Mouse (Mus musculus): ENCODE results near the gene Fam84b. TPM values are rescaled to one million over a fixed set of nuclear protein-coding genes. Genes with fewer than 3 reads are reported as not detected.
"Not testable (repeated sequence)": the region's sequence is repeated elsewhere in the genome, so short reads cannot be mapped to it uniquely, and the experiment has no call there.

Fam84b gene
- polyA plus RNA-seq, 1 experiment from 2014 or later = 9.6 TPM

GRCm38 (mm10) chr15:60845886-60846285, 7.7 kb downstream of the Fam84b start:
- Histone ChIP-seq H3K9ac (no peak overlapping the region), H3K4me3 (no peak overlapping the region), H3K27ac (0 out of 2 replicates have a peak overlapping the region, but pooled peaks have one; percentile 51), H3K4me1 (peaks cover 17% of the 10 kb centered on the region), H3K27me3 (no peaks in the 10 kb centered on the region), H3K4me2 (no peak overlapping the region), H3K9me3 (no peaks in the 10 kb centered on the region), H3K36me3 (no peaks in the 10 kb centered on the region)
- ATAC-seq (ENCODE audit: insufficient number of reproducible peaks, insufficient read depth, low FRiP score, low TSS enrichment, low read depth) = no peak
- 16% methylated on average over 3 of the region's 3 CpGs for WGBS

- 16% methylated on average over 4 of the region's 4 CpGs for WGBS
- H3K4me2 ChIP-seq = no peak overlapping the region
- no peak for ATAC-seq (ENCODE audit: insufficient number of reproducible peaks, insufficient read depth, low FRiP score, low TSS enrichment, low read depth)
These were observed 11.8 kb downstream of the Fam84b start for GRCm38 (mm10) chr15:60841785-60842184.

GRCm38 (mm10) chr15:60841312-60841711, 12.3 kb downstream of the Fam84b start:
- ATAC-seq (ENCODE audit: insufficient number of reproducible peaks, insufficient read depth, low FRiP score, low TSS enrichment, low read depth); H3K36me3 ChIP-seq; H3K9ac ChIP-seq; H3K27ac ChIP-seq; H3K27me3 ChIP-seq; H3K4me2 ChIP-seq; H3K9me3 ChIP-seq; H3K4me1 ChIP-seq; H3K4me3 ChIP-seq: not testable (repeated sequence)

More at GRCm38 (mm10) chr15:60841785-60842184, 11.8 kb downstream of the Fam84b start:
- Histone ChIP-seq H3K27ac (no peak overlapping the region), H3K27me3 (no peaks in the 10 kb centered on the region), H3K4me1 (peaks cover 6% of the 10 kb centered on the region; the same call in 1 of the 2 replicates), H3K4me3 (no peak overlapping the region), H3K9ac (no peak overlapping the region), H3K36me3 (no peaks in the 10 kb centered on the region), H3K9me3 (no peaks in the 10 kb centered on the region)

GRCm38 (mm10) chr15:60840296-60840670, 13.3 kb downstream of the Fam84b start:
- ATAC-seq (ENCODE audit: insufficient number of reproducible peaks, insufficient read depth, low FRiP score, low TSS enrichment, low read depth) = no peak
- H3K9ac ChIP-seq = no peak overlapping the region

GRCm38 (mm10) chr15:60839539-60840295, 13.9 kb downstream of the Fam84b start:
- Histone ChIP-seq H3K4me1 (no peaks in the 10 kb centered on the region), H3K4me3 (no peak overlapping the region), H3K36me3 (no peaks in the 10 kb centered on the region), H3K4me2 (no peak overlapping the region), H3K27me3 (no peaks in the 10 kb centered on the region), H3K9ac (no peak overlapping the region), H3K27ac (no peak overlapping the region), H3K9me3 (no peaks in the 10 kb centered on the region)
- 34% methylated on average over 3 of the region's 3 CpGs for WGBS
- no peak for ATAC-seq (ENCODE audit: insufficient number of reproducible peaks, insufficient read depth, low FRiP score, low TSS enrichment, low read depth)

More at GRCm38 (mm10) chr15:60840296-60840670, 13.3 kb downstream of the Fam84b start:
- Histone ChIP-seq H3K4me2 (no peak overlapping the region), H3K27ac (no peak overlapping the region), H3K27me3 (no peaks in the 10 kb centered on the region), H3K4me3 (no peak overlapping the region), H3K4me1 (no peaks in the 10 kb centered on the region), H3K36me3 (no peaks in the 10 kb centered on the region), H3K9me3 (no peaks in the 10 kb centered on the region)
- WGBS = 25% methylated on average over 4 of the region's 4 CpGs

GRCm38 (mm10) chr15:60838135-60838534, 15.4 kb downstream of the Fam84b start:
- ATAC-seq (ENCODE audit: insufficient number of reproducible peaks, insufficient read depth, low FRiP score, low TSS enrichment, low read depth) = no peak
- Histone ChIP-seq H3K4me3 (no peak overlapping the region), H3K9me3 (no peaks in the 10 kb centered on the region), H3K27me3 (no peaks in the 10 kb centered on the region), H3K36me3 (no peaks in the 10 kb centered on the region), H3K9ac (no peak overlapping the region), H3K27ac (no peak overlapping the region), H3K4me2 (no peak overlapping the region), H3K4me1 (peaks cover 7% of the 10 kb centered on the region; the same call in 1 of the 2 replicates)
- WGBS = 56% methylated on average over 8 of the region's 8 CpGs

- H3K4me1 ChIP-seq = peaks cover 7% of the 10 kb centered on the region; the same call in 1 of the 2 replicates
- no peak overlapping the region for H3K4me2 ChIP-seq
- H3K9me3 ChIP-seq = no peaks in the 10 kb centered on the region
- no peak overlapping the region for H3K4me3 ChIP-seq
- no peaks in the 10 kb centered on the region for H3K36me3 ChIP-seq
- H3K27me3 ChIP-seq = no peaks in the 10 kb centered on the region
- ATAC-seq (ENCODE audit: insufficient number of reproducible peaks, insufficient read depth, low FRiP score, low TSS enrichment, low read depth) = no peak
- WGBS = 92% methylated on average over 9 of the region's 9 CpGs
- H3K9ac ChIP-seq = no peak overlapping the region
- no peak overlapping the region for H3K27ac ChIP-seq
These were observed 15.9 kb downstream of the Fam84b start for GRCm38 (mm10) chr15:60837719-60838118.

- H3K9ac ChIP-seq = no peak overlapping the region
- no peaks in the 10 kb centered on the region for H3K36me3 ChIP-seq
- no peak overlapping the region for H3K4me3 ChIP-seq
- peaks cover 7% of the 10 kb centered on the region; the same call in 1 of the 2 replicates for H3K4me1 ChIP-seq
- H3K27me3 ChIP-seq = no peaks in the 10 kb centered on the region
- no peaks in the 10 kb centered on the region for H3K9me3 ChIP-seq
- H3K4me2 ChIP-seq = no peak overlapping the region
- H3K27ac ChIP-seq = no peak overlapping the region
- 72% methylated on average over 4 of the region's 4 CpGs for WGBS
- no peak for ATAC-seq (ENCODE audit: insufficient number of reproducible peaks, insufficient read depth, low FRiP score, low TSS enrichment, low read depth)
These were observed 17.3 kb downstream of the Fam84b start for GRCm38 (mm10) chr15:60836321-60836720.

- Histone ChIP-seq H3K4me2 (no peak overlapping the region), H3K27ac (no peak overlapping the region), H3K9me3 (no peaks in the 10 kb centered on the region), H3K27me3 (no peaks in the 10 kb centered on the region), H3K36me3 (no peaks in the 10 kb centered on the region), H3K4me1 (peaks cover 13% of the 10 kb centered on the region), H3K4me3 (no peak overlapping the region), H3K9ac (no peak overlapping the region)
- 88% methylated on average over 5 of the region's 5 CpGs for WGBS
- no peak for ATAC-seq (ENCODE audit: insufficient number of reproducible peaks, insufficient read depth, low FRiP score, low TSS enrichment, low read depth)
These were observed 18.7 kb downstream of the Fam84b start for GRCm38 (mm10) chr15:60834598-60835571.

GRCm38 (mm10) chr15:60833476-60834218, 19.9 kb downstream of the Fam84b start:
- Histone ChIP-seq H3K36me3 (no peaks in the 10 kb centered on the region), H3K9ac (no peak overlapping the region), H3K4me2 (no peak overlapping the region), H3K4me1 (peaks cover 14% of the 10 kb centered on the region), H3K27me3 (no peaks in the 10 kb centered on the region), H3K9me3 (no peaks in the 10 kb centered on the region), H3K4me3 (no peak overlapping the region), H3K27ac (no peak overlapping the region)
- 20% methylated on average over 2 of the region's 2 CpGs for WGBS
- no peak for ATAC-seq (ENCODE audit: insufficient number of reproducible peaks, insufficient read depth, low FRiP score, low TSS enrichment, low read depth)

- Histone ChIP-seq H3K4me1 (peaks cover 14% of the 10 kb centered on the region), H3K4me3 (no peak overlapping the region), H3K9ac (no peak overlapping the region), H3K27me3 (no peaks in the 10 kb centered on the region), H3K27ac (no peak overlapping the region), H3K4me2 (no peak overlapping the region), H3K9me3 (no peaks in the 10 kb centered on the region), H3K36me3 (no peaks in the 10 kb centered on the region)
- no peak for ATAC-seq (ENCODE audit: insufficient number of reproducible peaks, insufficient read depth, low FRiP score, low TSS enrichment, low read depth)
These were observed 21.0 kb downstream of the Fam84b start for GRCm38 (mm10) chr15:60832586-60832985.

Measured in embryonic facial prominence, embryonic 13.5 days (tissue).